Mouse (Mus musculus): ENCODE measurements at regions not wholly inside any gene's neighbourhood (a gene's known extent, or its start where the extent isn't known, plus 50 kb on each side); places are given as distances from the start of the nearest gene placed in this dataset.

DNA sequence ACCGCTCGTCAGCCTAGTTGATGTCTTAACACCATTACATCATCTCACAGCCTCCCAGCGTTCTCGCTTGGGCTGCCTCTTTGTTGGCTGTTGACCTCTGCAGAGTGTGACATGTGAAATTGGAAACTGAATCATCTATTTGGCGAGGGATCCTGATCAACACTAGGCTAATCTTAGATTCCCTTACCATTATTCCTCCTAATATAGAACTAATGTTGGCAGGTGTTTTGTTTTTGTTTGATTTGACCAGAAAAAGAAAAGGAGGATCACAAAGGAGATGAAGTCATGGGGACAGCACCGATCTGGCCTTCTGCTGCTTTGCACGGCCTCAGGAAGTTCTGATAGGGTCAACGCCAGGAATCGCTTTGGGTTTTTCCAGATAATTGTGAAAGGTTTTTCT, 131.0 kb downstream of the Ddx1 start:
- no peak overlapping the region for H3K4me3 ChIP-seq (ENCODE audit: insufficient read depth in 1 of 2, low read depth in 1 of 2, low read length in 2 of 2, poor library complexity in 1 of 2, severe bottlenecking in 1 of 2)
- in situ Hi-C loops (cut with MboI; ENCODE audit: low sequenced_read_pairs in 2 of 2, unreplicated experiment in 2 of 2): no loop called here
- H3K27ac ChIP-seq (ENCODE audit: insufficient read depth, low read depth, low read length, poor library complexity, severe bottlenecking): no peak overlapping the region
- no peaks in the 10 kb centered on the region for H3K36me3 ChIP-seq (ENCODE audit: control insufficient read depth, insufficient read depth, low read length, poor library complexity, severe bottlenecking)
- no peaks in the 10 kb centered on the region for H3K4me1 ChIP-seq (ENCODE audit: control insufficient read depth in 2 of 2, insufficient read depth in 2 of 2, low read length in 2 of 2, poor library complexity in 1 of 2)
- TF ChIP-seq ZC3H11A (IDR thresholded peaks at IDR 0.05; ENCODE audit: borderline replicate concordance, low read depth, low read length): no peak
- TF ChIP-seq CHD2 (IDR thresholded peaks at IDR 0.05; ENCODE audit: low read depth, low read length): no peak
- TF ChIP-seq ZNF384 (IDR thresholded peaks at IDR 0.05; ENCODE audit: low read depth, low read length): no peak
- TF ChIP-seq MAFK (IDR thresholded peaks at IDR 0.05; ENCODE audit: insufficient read depth, low read depth, low read length): no peak
- no peak for TF ChIP-seq HCFC1 (IDR thresholded peaks at IDR 0.05; ENCODE audit: borderline replicate concordance, insufficient read depth, low read length)
- DNase-seq (ENCODE audit: low read depth, low spot score): no peak
- H3K9ac ChIP-seq (ENCODE audit: insufficient read depth, low read depth, low read length, poor library complexity, severe bottlenecking): no peak overlapping the region
- no peaks in the 10 kb centered on the region for H3K9me3 ChIP-seq (ENCODE audit: control insufficient read depth, insufficient read depth, low read depth, low read length)

- no peaks in the 10 kb centered on the region for H3K36me3 ChIP-seq (ENCODE audit: control insufficient read depth, insufficient read depth, low read length, poor library complexity, severe bottlenecking)
- H3K4me3 ChIP-seq (ENCODE audit: insufficient read depth in 1 of 2, low read depth in 1 of 2, low read length in 2 of 2, poor library complexity in 1 of 2, severe bottlenecking in 1 of 2): no peak overlapping the region
- DNase-seq (ENCODE audit: low read depth, low spot score): no peak
- H3K9me3 ChIP-seq (ENCODE audit: control insufficient read depth, insufficient read depth, low read depth, low read length): no peaks in the 10 kb centered on the region
- no peak overlapping the region for H3K9ac ChIP-seq (ENCODE audit: insufficient read depth, low read depth, low read length, poor library complexity, severe bottlenecking)
- in situ Hi-C loops (cut with MboI; ENCODE audit: low sequenced_read_pairs in 2 of 2, unreplicated experiment in 2 of 2): no loop called here
- H3K4me1 ChIP-seq (ENCODE audit: control insufficient read depth in 2 of 2, insufficient read depth in 2 of 2, low read length in 2 of 2, poor library complexity in 1 of 2): no peaks in the 10 kb centered on the region
- TF ChIP-seq ZNF384 (IDR thresholded peaks at IDR 0.05; ENCODE audit: low read depth, low read length) (no peak), HCFC1 (IDR thresholded peaks at IDR 0.05; ENCODE audit: borderline replicate concordance, insufficient read depth, low read length) (no peak)
- H3K27ac ChIP-seq (ENCODE audit: insufficient read depth, low read depth, low read length, poor library complexity, severe bottlenecking): no peak overlapping the region
These were observed 134.7 kb downstream of the Ddx1 start for GRCm38 (mm10) chr12:13114341-13114740.

DNA sequence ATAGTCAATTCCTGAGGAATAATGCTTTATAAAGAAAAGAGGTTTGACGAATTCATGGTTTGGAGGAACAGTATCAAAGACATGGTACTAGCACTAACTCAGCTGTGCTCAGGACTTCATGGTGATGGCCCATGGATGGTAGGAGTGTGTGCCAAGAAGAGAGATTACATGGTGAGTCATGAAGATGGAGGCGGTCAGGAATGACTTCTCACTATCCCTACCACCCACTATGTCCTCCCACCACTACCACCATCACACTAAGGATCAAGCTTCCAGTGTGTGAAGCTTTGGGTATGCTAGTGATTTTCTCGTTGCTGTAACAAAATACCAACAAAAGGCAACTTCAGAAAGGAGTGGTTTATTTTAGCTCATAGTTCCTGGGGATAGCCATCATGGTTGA, 142.1 kb downstream of the Ddx1 start:
- no peak for TF ChIP-seq HCFC1 (IDR thresholded peaks at IDR 0.05; ENCODE audit: borderline replicate concordance, insufficient read depth, low read length)
- TF ChIP-seq CHD2 (IDR thresholded peaks at IDR 0.05; ENCODE audit: low read depth, low read length): no peak
- TF ChIP-seq MAFK (IDR thresholded peaks at IDR 0.05; ENCODE audit: insufficient read depth, low read depth, low read length): no peak
- no peak for TF ChIP-seq ZNF384 (IDR thresholded peaks at IDR 0.05; ENCODE audit: low read depth, low read length)
- no peak for TF ChIP-seq ZC3H11A (IDR thresholded peaks at IDR 0.05; ENCODE audit: borderline replicate concordance, low read depth, low read length)
- Histone ChIP-seq H3K9ac (ENCODE audit: insufficient read depth, low read depth, low read length, poor library complexity, severe bottlenecking) (no peak overlapping the region), H3K36me3 (ENCODE audit: control insufficient read depth, insufficient read depth, low read length, poor library complexity, severe bottlenecking) (no peaks in the 10 kb centered on the region), H3K9me3 (ENCODE audit: control insufficient read depth, insufficient read depth, low read depth, low read length) (no peaks in the 10 kb centered on the region), H3K4me3 (ENCODE audit: insufficient read depth in 1 of 2, low read depth in 1 of 2, low read length in 2 of 2, poor library complexity in 1 of 2, severe bottlenecking in 1 of 2) (no peak overlapping the region), H3K4me1 (ENCODE audit: control insufficient read depth in 2 of 2, insufficient read depth in 2 of 2, low read length in 2 of 2, poor library complexity in 1 of 2) (no peaks in the 10 kb centered on the region), H3K27ac (ENCODE audit: insufficient read depth, low read depth, low read length, poor library complexity, severe bottlenecking) (no peak overlapping the region)
- DNase-seq (ENCODE audit: low read depth, low spot score): no peak
- in situ Hi-C loops (cut with MboI; ENCODE audit: low sequenced_read_pairs in 2 of 2, unreplicated experiment in 2 of 2): no loop called here

- DNase-seq (ENCODE audit: low read depth, low spot score): no peak
- in situ Hi-C loops (cut with MboI; ENCODE audit: low sequenced_read_pairs in 2 of 2, unreplicated experiment in 2 of 2): no loop called here
- no peak overlapping the region for H3K4me3 ChIP-seq (ENCODE audit: insufficient read depth in 1 of 2, low read depth in 1 of 2, low read length in 2 of 2, poor library complexity in 1 of 2, severe bottlenecking in 1 of 2)
- no peaks in the 10 kb centered on the region for H3K4me1 ChIP-seq (ENCODE audit: control insufficient read depth in 2 of 2, insufficient read depth in 2 of 2, low read length in 2 of 2, poor library complexity in 1 of 2)
- H3K27ac ChIP-seq (ENCODE audit: insufficient read depth, low read depth, low read length, poor library complexity, severe bottlenecking): no peak overlapping the region
- TF ChIP-seq CHD2 (IDR thresholded peaks at IDR 0.05; ENCODE audit: low read depth, low read length) (no peak), ZC3H11A (IDR thresholded peaks at IDR 0.05; ENCODE audit: borderline replicate concordance, low read depth, low read length) (no peak)
- H3K9ac ChIP-seq (ENCODE audit: insufficient read depth, low read depth, low read length, poor library complexity, severe bottlenecking): no peak overlapping the region
- no peaks in the 10 kb centered on the region for H3K9me3 ChIP-seq (ENCODE audit: control insufficient read depth, insufficient read depth, low read depth, low read length)
- no peaks in the 10 kb centered on the region for H3K36me3 ChIP-seq (ENCODE audit: control insufficient read depth, insufficient read depth, low read length, poor library complexity, severe bottlenecking)
These were observed 148.3 kb downstream of the Ddx1 start for GRCm38 (mm10) chr12:13100505-13101354.

All from ES-E14 (cell line).